Mouse (Mus musculus) E14TG2a.4 (cell line): ENCODE data around the gene Ccdc97.

Experiments
- CTCF ChIP-seq: conservative IDR thresholded peaks from 2 replicates; pipeline ENCODE4 v1.5.1; 2014; ENCODE audit warnings: low read length
- NANOG ChIP-seq: IDR thresholded peaks from 2 replicates; pipeline ENCODE4 v1.6.1; 2014; ENCODE audit warnings: borderline replicate concordance, low read length, mixed read lengths
- POU5F1 ChIP-seq: IDR thresholded peaks from 2 replicates; pipeline ENCODE4 v1.6.1; 2014; ENCODE audit warnings: low read length, borderline replicate concordance

DNA sequence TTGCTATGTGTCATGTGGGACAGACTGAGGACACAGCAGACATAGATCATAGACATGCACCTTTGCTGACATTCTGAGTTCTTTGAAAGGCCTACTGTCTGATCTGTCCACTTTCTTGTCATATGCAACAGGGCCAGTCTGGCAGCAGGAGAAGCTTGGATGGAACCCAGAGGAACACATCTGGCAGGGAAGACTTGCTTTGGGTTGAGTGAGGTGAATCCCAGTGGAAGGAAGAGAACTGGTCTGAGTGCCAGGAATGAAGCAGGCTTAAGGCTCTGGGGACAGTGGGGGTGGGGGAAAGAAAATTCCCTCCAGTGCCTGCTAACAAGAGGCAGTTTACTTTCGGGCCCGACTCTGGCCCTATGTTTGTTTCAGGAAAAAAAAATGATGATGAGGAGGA is 11.0 kb upstream of the Ccdc97 start:
- TF ChIP-seq CTCF (no peak), NANOG (no peak), POU5F1 (no peak)
